Mouse (Mus musculus): ENCODE measurements around the gene Ugt1a2.

The Ugt1a2 gene

DNA sequence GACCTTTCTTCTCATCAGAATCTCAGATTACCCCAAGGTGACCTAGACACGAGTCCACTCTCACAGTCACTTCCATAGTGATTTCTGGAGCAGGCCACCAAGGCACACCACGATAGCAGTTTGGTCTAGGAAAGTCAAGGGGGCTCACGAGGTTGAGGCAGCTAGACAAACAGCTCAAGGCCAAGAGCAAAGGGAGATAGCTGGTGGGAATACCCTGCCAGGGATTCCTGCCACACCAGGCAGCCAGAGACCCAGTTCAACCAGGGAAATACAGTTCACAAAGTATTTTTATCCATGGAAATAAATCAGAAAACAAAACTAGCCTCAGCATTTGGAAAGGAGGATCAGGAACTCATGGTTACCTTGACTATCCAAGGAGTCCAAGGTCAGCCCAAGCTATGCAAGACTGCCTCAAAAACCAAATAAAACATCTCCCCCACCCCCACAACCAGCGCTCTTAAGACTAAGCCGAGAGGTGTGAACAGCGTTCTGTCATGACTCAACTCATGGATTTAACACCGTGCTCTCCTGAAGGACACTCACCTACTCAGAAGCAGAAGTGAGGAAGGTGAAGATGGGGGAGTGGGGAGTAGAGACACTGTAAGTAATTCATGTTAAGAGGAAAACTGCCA, 64.0 kb downstream of the Ugt1a2 start:
- H3K27me3 ChIP-seq (ENCODE audit: control insufficient read depth, insufficient read depth, low read length, poor library complexity, severe bottlenecking), result no peaks in the 10 kb centered on the region
- no peak for DNase-seq (ENCODE audit: low read depth, low spot score)

DNA sequence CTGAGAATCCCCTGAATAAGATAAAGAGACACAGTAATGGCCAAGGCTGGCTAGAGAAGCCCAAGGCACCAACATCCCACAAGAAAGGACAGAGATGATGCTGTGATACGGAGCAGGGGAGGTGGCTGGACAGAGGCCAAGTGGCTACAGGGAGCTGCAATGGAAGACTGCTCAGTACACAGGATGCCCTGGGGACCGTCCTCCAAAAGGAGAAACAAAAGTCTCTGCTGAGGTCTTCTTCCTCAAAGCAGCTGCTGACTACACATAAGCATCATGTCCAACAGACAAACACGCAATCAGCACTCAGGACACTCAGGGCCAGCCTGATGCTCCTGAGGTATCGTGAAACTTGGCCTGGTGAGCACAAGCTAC, 64.5 kb downstream of the Ugt1a2 start:
- Histone ChIP-seq H3K27me3 (ENCODE audit: control insufficient read depth, insufficient read depth, low read length, poor library complexity, severe bottlenecking) (no peaks in the 10 kb centered on the region), H3K36me3 (ENCODE audit: control insufficient read depth, insufficient read depth, low read length, poor library complexity, severe bottlenecking) (peaks cover 48% of the 10 kb centered on the region)
- no peak for DNase-seq (ENCODE audit: low read depth, low spot score)

More for the DNA sequence above, 64.0 kb downstream of the Ugt1a2 start:
- H3K36me3 ChIP-seq (ENCODE audit: control insufficient read depth, insufficient read depth, low read length, poor library complexity, severe bottlenecking), result peaks cover 43% of the 10 kb centered on the region

DNA sequence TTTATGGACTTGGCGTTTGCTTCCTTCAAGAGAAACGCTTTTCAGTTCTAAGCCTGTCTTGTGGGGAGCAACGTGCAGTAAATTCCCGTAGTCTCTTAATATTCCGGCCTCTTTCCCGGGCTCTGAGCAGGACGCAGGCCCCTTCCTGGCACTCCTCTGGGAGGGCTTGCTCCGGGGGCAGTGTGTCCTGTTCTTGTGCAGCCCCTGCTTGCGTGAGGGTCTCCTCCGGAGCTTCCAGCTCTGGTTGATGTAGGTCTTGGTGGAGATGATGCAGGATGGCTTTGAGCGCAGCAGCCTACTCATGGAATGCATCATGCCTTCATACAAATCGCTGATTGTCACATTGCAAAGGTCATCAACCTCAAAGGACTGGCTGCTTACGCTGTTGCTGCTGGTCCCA, 65.7 kb downstream of the Ugt1a2 start:
- Histone ChIP-seq H3K36me3 (ENCODE audit: control insufficient read depth, insufficient read depth, low read length, poor library complexity, severe bottlenecking) (peaks cover 49% of the 10 kb centered on the region), H3K27me3 (ENCODE audit: control insufficient read depth, insufficient read depth, low read length, poor library complexity, severe bottlenecking) (no peaks in the 10 kb centered on the region)
- DNase-seq (ENCODE audit: low read depth, low spot score), result no peak

DNA sequence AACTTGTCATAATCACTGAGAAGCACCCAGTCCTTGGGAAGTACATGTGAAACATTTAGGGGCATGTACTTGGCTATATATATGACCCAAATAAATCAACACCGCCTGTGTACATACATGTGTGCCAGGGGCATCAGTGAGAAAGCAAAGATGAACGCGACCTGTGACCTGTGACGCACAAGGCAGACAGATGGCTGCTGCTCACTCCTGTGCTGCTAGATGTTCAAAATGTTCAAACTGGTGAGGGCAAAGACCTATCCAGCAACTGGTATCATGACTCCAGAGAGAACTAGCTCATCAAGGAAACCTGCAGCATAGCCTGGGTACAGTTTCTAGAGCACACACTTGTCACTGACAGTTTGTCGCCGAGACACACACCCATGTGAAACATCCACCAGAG, 67.1 kb downstream of the Ugt1a2 start:
- peaks cover 49% of the 10 kb centered on the region for H3K36me3 ChIP-seq (ENCODE audit: control insufficient read depth, insufficient read depth, low read length, poor library complexity, severe bottlenecking)
- H3K27me3 ChIP-seq (ENCODE audit: control insufficient read depth, insufficient read depth, low read length, poor library complexity, severe bottlenecking), result no peaks in the 10 kb centered on the region
- no peak for DNase-seq (ENCODE audit: low read depth, low spot score)

DNA sequence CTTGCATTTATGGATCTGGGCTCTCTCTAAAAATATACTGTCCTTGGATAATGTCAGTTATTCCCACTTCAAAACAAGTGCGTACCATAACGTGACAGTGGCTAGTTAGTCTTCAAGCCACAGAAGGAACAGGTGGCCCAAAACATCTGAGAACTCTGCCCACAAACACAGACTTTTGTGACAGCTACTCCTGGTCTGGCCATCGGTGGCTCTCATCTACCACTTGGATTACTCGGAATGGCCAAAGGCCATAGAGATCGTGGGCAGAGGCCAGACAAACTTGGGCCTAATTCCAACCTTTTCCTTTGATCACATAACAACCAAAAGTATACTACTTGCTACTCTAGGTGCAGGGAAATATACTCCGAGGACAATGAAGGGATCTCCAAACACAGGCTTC, 67.7 kb downstream of the Ugt1a2 start:
- no peaks in the 10 kb centered on the region for H3K27me3 ChIP-seq (ENCODE audit: control insufficient read depth, insufficient read depth, low read length, poor library complexity, severe bottlenecking)
- no peak for DNase-seq (ENCODE audit: low read depth, low spot score)
- peaks cover 49% of the 10 kb centered on the region for H3K36me3 ChIP-seq (ENCODE audit: control insufficient read depth, insufficient read depth, low read length, poor library complexity, severe bottlenecking)

Measured in splenic B cell, adult 2 months (primary cell).